Mouse (Mus musculus): ENCODE data around the gene Slc5a1. TPM values are rescaled to one million over a fixed set of nuclear protein-coding genes. Genes with fewer than 3 reads are reported as not detected.

Slc5a1 gene
- polyA plus RNA-seq, 2 experiments = 0.16 to 1.0 TPM

DNA sequence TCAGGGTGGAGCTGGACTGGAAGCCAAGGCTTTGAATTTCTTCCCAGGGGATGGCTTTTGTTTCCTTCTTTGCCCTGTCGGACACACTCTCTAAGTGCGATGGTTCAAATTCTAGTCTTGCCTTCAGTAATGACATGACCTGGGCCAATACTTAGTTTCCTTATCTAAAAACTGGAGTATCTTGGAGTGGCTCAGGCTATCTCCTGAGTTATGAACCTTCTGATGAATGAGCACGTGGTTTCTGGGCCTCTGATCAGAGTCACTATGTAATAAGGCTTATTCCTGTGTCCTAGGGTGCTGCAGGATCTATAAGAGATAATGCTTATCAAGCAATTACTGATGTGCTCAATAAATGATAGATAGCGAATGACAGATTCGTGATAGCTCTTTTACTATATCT, 19.4 kb upstream of the Slc5a1 start:
- no peak for ATAC-seq (ENCODE audit: low FRiP score, low read depth)
- no peak overlapping the region for H3K9ac ChIP-seq (ENCODE audit: low read depth, low read length, severe bottlenecking)
- no peaks in the 10 kb centered on the region for H3K27me3 ChIP-seq (ENCODE audit: control insufficient read depth, insufficient read depth, low read length)
- no peak overlapping the region for H3K27ac ChIP-seq (replicated peaks; ENCODE audit: low read depth, low read length)
- WGBS = 87% methylated on average over 5 of the region's 5 CpGs
- no peaks in the 10 kb centered on the region for H3K9me3 ChIP-seq (ENCODE audit: control insufficient read depth, low read length)
- no peak for DNase-seq (ENCODE audit: low spot score)
- no peak for TF ChIP-seq POLR2A (IDR thresholded peaks at IDR 0.05; ENCODE audit: borderline replicate concordance, extremely low read depth, insufficient read depth, insufficient read length)
- no peak overlapping the region for H3K4me2 ChIP-seq (replicated peaks; ENCODE audit: low read depth, low read length, severe bottlenecking)
- H3K4me3 ChIP-seq (replicated peaks; ENCODE audit: low read length) = no peak overlapping the region
- H3K36me3 ChIP-seq (ENCODE audit: control insufficient read depth, insufficient read depth, low read length) = no peaks in the 10 kb centered on the region
- H3K4me1 ChIP-seq (ENCODE audit: control insufficient read depth, insufficient read depth, low read length) = no peaks in the 10 kb centered on the region

GRCm38 (mm10) chr5:33091342-33091741, 12.7 kb upstream of the Slc5a1 start:
- no peaks in the 10 kb centered on the region for H3K27me3 ChIP-seq (ENCODE audit: control insufficient read depth, insufficient read depth, low read length)
- WGBS = 75% methylated on average over 6 of the region's 6 CpGs
- no peak for ATAC-seq (ENCODE audit: low FRiP score, low read depth)

DNA sequence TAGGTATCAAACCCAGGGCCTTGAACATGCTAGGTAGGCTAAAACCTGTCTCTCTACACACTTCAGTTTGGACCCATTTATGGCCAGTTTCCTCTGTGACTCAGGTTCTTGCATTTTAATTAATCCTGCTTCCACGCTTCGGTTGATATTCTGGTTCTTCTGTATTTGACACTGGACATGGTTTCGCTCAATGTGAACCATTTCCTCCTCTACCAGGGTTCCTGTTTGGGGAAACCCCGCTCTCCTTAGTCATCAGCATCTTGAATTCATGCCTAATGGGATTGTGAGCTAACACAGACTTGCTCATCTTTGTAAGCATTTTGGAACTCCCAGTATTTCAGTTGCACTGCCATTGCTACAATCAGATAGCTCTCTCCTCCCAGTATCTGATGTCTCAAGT, 8.7 kb upstream of the Slc5a1 start:
- TF ChIP-seq POLR2A (IDR thresholded peaks at IDR 0.05; ENCODE audit: borderline replicate concordance, extremely low read depth, insufficient read depth, insufficient read length) = no peak
- no peak for DNase-seq (ENCODE audit: low spot score)
- H3K9ac ChIP-seq (ENCODE audit: low read depth, low read length, severe bottlenecking) = no peak overlapping the region
- 83% methylated on average over 4 of the region's 4 CpGs for whole genome bisulfite sequencing
- no peak overlapping the region for H3K27ac ChIP-seq (replicated peaks; ENCODE audit: low read depth, low read length)
- H3K4me2 ChIP-seq (replicated peaks; ENCODE audit: low read depth, low read length, severe bottlenecking) = no peak overlapping the region
- no peaks in the 10 kb centered on the region for H3K27me3 ChIP-seq (ENCODE audit: control insufficient read depth, insufficient read depth, low read length)
- no peaks in the 10 kb centered on the region for H3K9me3 ChIP-seq (ENCODE audit: control insufficient read depth, low read length)
- H3K36me3 ChIP-seq (ENCODE audit: control insufficient read depth, insufficient read depth, low read length) = no peaks in the 10 kb centered on the region
- no peak overlapping the region for H3K4me3 ChIP-seq (replicated peaks; ENCODE audit: low read length)
- ATAC-seq (ENCODE audit: low FRiP score, low read depth) = no peak
- no peaks in the 10 kb centered on the region for H3K4me1 ChIP-seq (ENCODE audit: control insufficient read depth, insufficient read depth, low read length)

More at GRCm38 (mm10) chr5:33091342-33091741, 12.7 kb upstream of the Slc5a1 start:
- Histone ChIP-seq H3K4me3 (replicated peaks; ENCODE audit: low read length) (no peak overlapping the region), H3K4me2 (replicated peaks; ENCODE audit: low read depth, low read length, severe bottlenecking) (no peak overlapping the region), H3K9me3 (ENCODE audit: control insufficient read depth, low read length) (no peaks in the 10 kb centered on the region), H3K4me1 (ENCODE audit: control insufficient read depth, insufficient read depth, low read length) (no peaks in the 10 kb centered on the region), H3K9ac (ENCODE audit: low read depth, low read length, severe bottlenecking) (no peak overlapping the region), H3K36me3 (ENCODE audit: control insufficient read depth, insufficient read depth, low read length) (no peaks in the 10 kb centered on the region), H3K27ac (replicated peaks; ENCODE audit: low read depth, low read length) (no peak overlapping the region)
- TF ChIP-seq POLR2A (IDR thresholded peaks at IDR 0.05; ENCODE audit: borderline replicate concordance, extremely low read depth, insufficient read depth, insufficient read length) = no peak
- no peak for DNase-seq (ENCODE audit: low spot score)

DNA sequence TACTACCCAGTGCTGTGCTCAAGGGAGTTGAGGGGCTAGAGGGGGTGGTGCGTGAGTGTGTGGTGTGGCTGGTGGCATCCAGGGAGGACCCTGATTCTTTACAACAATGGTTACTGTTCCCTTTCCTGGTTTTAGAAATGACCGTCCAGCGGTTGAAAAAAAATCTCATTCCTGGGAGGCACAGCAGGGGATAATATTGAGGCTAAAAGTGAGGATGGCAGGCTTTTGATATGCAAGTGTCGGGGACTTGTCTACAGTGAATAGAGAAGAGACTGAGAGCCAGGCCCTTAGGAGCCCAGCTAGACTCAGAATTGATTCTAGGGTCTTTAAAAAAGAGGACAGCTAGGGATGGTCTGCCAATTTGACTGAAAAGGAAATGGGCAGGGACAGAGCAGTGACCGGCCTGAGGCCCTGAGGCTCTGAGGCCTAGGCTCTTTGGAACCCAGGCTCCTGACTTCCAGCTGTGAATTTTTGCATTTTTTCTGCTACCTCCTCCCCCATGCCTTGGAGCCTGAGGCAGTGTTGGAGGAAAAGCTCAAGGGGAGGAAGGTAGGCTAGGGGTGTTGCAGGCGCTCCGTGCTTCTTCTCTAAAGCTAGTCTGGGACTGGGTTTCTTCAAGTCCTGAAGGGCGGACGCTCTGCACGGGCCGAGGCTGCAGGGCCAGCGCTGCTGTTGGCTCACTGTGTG, 1.5 kb upstream of the Slc5a1 start:
- no peak for TF ChIP-seq POLR2A (IDR thresholded peaks at IDR 0.05; ENCODE audit: borderline replicate concordance, extremely low read depth, insufficient read depth, insufficient read length)
- ATAC-seq (ENCODE audit: low FRiP score, low read depth) = no peak
- Histone ChIP-seq H3K27me3 (ENCODE audit: control insufficient read depth, insufficient read depth, low read length) (peaks cover 29% of the 10 kb centered on the region), H3K4me2 (replicated peaks; ENCODE audit: low read depth, low read length, severe bottlenecking) (no peak overlapping the region), H3K4me1 (ENCODE audit: control insufficient read depth, insufficient read depth, low read length) (no peaks in the 10 kb centered on the region), H3K4me3 (replicated peaks; ENCODE audit: low read length) (no peak overlapping the region), H3K9me3 (ENCODE audit: control insufficient read depth, low read length) (no peaks in the 10 kb centered on the region), H3K36me3 (ENCODE audit: control insufficient read depth, insufficient read depth, low read length) (no peaks in the 10 kb centered on the region), H3K9ac (ENCODE audit: low read depth, low read length, severe bottlenecking) (no peak overlapping the region), H3K27ac (replicated peaks; ENCODE audit: low read depth, low read length) (no peak overlapping the region)
- no peak for DNase-seq (ENCODE audit: low spot score)
- WGBS = 34% methylated on average over 12 of the region's 12 CpGs

DNA sequence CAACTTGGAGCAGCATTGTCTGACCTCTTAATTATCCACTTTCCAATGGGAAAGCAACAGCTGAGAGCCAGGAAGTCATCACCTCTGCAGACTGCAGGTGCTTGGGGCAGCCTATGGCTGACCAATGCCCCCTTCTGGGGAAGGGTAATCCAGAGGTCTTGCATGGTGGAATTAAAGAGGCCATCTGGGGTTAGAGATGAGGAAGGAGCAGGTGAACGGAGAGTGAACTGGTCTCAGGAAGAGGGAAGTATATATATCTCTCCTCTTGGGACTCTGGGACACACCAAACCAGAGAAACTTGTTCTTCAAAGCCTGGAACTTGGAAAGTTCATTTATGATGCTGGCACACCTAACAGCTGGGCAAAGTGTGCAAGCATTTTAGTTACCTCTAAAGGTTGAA, 857 bp downstream of the Slc5a1 start:
- Histone ChIP-seq H3K27ac (replicated peaks; ENCODE audit: low read depth, low read length) (no peak overlapping the region), H3K9me3 (ENCODE audit: control insufficient read depth, low read length) (no peaks in the 10 kb centered on the region), H3K36me3 (ENCODE audit: control insufficient read depth, insufficient read depth, low read length) (no peaks in the 10 kb centered on the region), H3K4me2 (replicated peaks; ENCODE audit: low read depth, low read length, severe bottlenecking) (no peak overlapping the region), H3K27me3 (ENCODE audit: control insufficient read depth, insufficient read depth, low read length) (peaks cover 29% of the 10 kb centered on the region), H3K4me1 (ENCODE audit: control insufficient read depth, insufficient read depth, low read length) (no peaks in the 10 kb centered on the region), H3K9ac (ENCODE audit: low read depth, low read length, severe bottlenecking) (no peak overlapping the region), H3K4me3 (replicated peaks; ENCODE audit: low read length) (no peak overlapping the region)
- ATAC-seq (ENCODE audit: low FRiP score, low read depth) (no peak), DNase-seq (ENCODE audit: low spot score) (no peak)
- TF ChIP-seq POLR2A (IDR thresholded peaks at IDR 0.05; ENCODE audit: borderline replicate concordance, extremely low read depth, insufficient read depth, insufficient read length) = no peak
- 28% methylated on average over 1 of the region's 1 CpGs for WGBS

Data from limb, embryonic 14.5 days (tissue).